Mouse (Mus musculus): Measurements from ENCODE around the gene Slc25a25.
A peak's percentile ranks its signal among the peaks of the same experiment; 100 is the strongest.

Gene Slc25a25

GRCm38 (mm10) chr2:32463773-32464172 is 12.5 kb upstream of the Slc25a25 start:
- no peak for DNase-seq (ENCODE audit: inconsistent age in 2 of 2, low spot score in 1 of 2)

GRCm38 (mm10) chr2:32459657-32460056 is 8.4 kb upstream of the Slc25a25 start:
- DNase-seq (ENCODE audit: inconsistent age in 2 of 2, low spot score in 1 of 2), result no peak

GRCm38 (mm10) chr2:32458300-32458699 is 7.1 kb upstream of the Slc25a25 start:
- DNase-seq (ENCODE audit: inconsistent age in 2 of 2, low spot score in 1 of 2), result peak; percentile 79 to 87

- no peak for DNase-seq (ENCODE audit: inconsistent age in 2 of 2, low spot score in 1 of 2)
Observed at GRCm38 (mm10) chr2:32455101-32455500, 3.9 kb upstream of the Slc25a25 start.

- no peak for DNase-seq (ENCODE audit: inconsistent age in 2 of 2, low spot score in 1 of 2)
Observed at GRCm38 (mm10) chr2:32454633-32455032, 3.4 kb upstream of the Slc25a25 start.

GRCm38 (mm10) chr2:32453641-32454303 is 2.5 kb upstream of the Slc25a25 start:
- peak in 1 of 2 experiments; percentile 50 for DNase-seq (ENCODE audit: inconsistent age in 2 of 2, low spot score in 1 of 2)

GRCm38 (mm10) chr2:32452441-32452971 is 1.3 kb upstream of the Slc25a25 start:
- DNase-seq (ENCODE audit: inconsistent age in 2 of 2, low spot score in 1 of 2), result peak in 1 of 2 experiments; percentile 68

- DNase-seq (ENCODE audit: inconsistent age in 2 of 2, low spot score in 1 of 2), result peak; percentile 99 to 100
Observed at GRCm38 (mm10) chr2:32451870-32452372, 676 bp upstream of the Slc25a25 start.

GRCm38 (mm10) chr2:32449761-32450754 is 1.2 kb downstream of the Slc25a25 start, which contains the start of gene Naif1:
Gene Naif1, plus strand, starts transcription at chr2:32450457.
- DNase-seq (ENCODE audit: inconsistent age in 2 of 2, low spot score in 1 of 2), result peak; percentile 48 to 73

GRCm38 (mm10) chr2:32448480-32448879 is 2.8 kb downstream of the Slc25a25 start:
- peak; percentile 32 to 59 for DNase-seq (ENCODE audit: inconsistent age in 2 of 2, low spot score in 1 of 2)

GRCm38 (mm10) chr2:32447264-32447936 is 3.8 kb downstream of the Slc25a25 start:
- DNase-seq (ENCODE audit: inconsistent age in 2 of 2, low spot score in 1 of 2), result peak; percentile 56 to 78

GRCm38 (mm10) chr2:32445535-32445934 is 5.7 kb downstream of the Slc25a25 start:
- DNase-seq (ENCODE audit: inconsistent age in 2 of 2, low spot score in 1 of 2), result no peak

GRCm38 (mm10) chr2:32441550-32441949 is 9.7 kb downstream of the Slc25a25 start:
- peak; percentile 33 to 72 for DNase-seq (ENCODE audit: inconsistent age in 2 of 2, low spot score in 1 of 2)

GRCm38 (mm10) chr2:32440632-32441031 is 10.6 kb downstream of the Slc25a25 start:
- no peak for DNase-seq (ENCODE audit: inconsistent age in 2 of 2, low spot score in 1 of 2)

- no peak for DNase-seq (ENCODE audit: inconsistent age in 2 of 2, low spot score in 1 of 2)
Observed at GRCm38 (mm10) chr2:32440164-32440563, 11.1 kb downstream of the Slc25a25 start.

GRCm38 (mm10) chr2:32439177-32439576 is 12.1 kb downstream of the Slc25a25 start:
- DNase-seq (ENCODE audit: inconsistent age in 2 of 2, low spot score in 1 of 2), result no peak

GRCm38 (mm10) chr2:32438733-32439132 is 12.5 kb downstream of the Slc25a25 start:
- no peak for DNase-seq (ENCODE audit: inconsistent age in 2 of 2, low spot score in 1 of 2)

GRCm38 (mm10) chr2:32437612-32438166 is 13.6 kb downstream of the Slc25a25 start:
- no peak for DNase-seq (ENCODE audit: inconsistent age in 2 of 2, low spot score in 1 of 2)

GRCm38 (mm10) chr2:32436686-32437372 is 14.4 kb downstream of the Slc25a25 start:
- peak; percentile 43 to 71 for DNase-seq (ENCODE audit: inconsistent age in 2 of 2, low spot score in 1 of 2)

Measured in adrenal gland, adult (tissue).